Mouse (Mus musculus) ES-E14 (cell line): ENCODE data around the gene Chmp4b.

Experiments used
- CHD2 ChIP-seq: IDR thresholded peaks from 2 replicates; pipeline ENCODE4 v1.6.1; 2014; ENCODE audit warnings: mild to moderate bottlenecking, low read depth, low read length, inconsistent platforms
- HCFC1 ChIP-seq: IDR thresholded peaks from 2 replicates; pipeline ENCODE4 v1.6.1; 2012; ENCODE audit warnings: low read length, inconsistent platforms, borderline replicate concordance; ENCODE audit not compliant: insufficient read depth
- ZC3H11A ChIP-seq: IDR thresholded peaks from 2 replicates; pipeline ENCODE4 v1.6.1; 2012; ENCODE audit warnings: low read depth, mild to moderate bottlenecking, inconsistent platforms, low read length, borderline replicate concordance
- ZNF384 ChIP-seq: IDR thresholded peaks from 2 replicates; pipeline ENCODE4 v1.6.1; 2012; ENCODE audit warnings: low read depth, low read length, inconsistent platforms

DNA sequence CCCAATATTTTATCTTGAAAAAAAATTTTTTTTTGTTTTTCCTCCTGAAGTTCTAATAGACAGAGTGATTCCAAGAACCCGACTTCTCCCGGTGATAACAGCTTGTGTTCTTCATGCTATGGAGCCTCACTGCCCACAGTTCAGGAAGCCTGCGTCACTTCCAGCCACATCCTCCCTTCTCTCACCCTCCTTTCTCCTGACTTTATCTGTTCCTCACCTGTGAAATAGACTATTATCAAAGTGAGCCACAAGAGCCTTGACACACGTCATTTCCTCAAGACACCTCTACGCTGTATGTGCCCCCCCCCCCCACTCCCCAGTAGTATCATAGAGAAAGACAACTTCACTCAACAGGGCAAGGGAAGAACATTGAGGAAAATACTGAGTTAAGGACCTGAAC lies 35.8 kb upstream of the Chmp4b start:
- TF ChIP-seq ZC3H11A (no peak), CHD2 (no peak), ZNF384 (no peak), HCFC1 (no peak)
